Mouse (Mus musculus) myocyte (in vitro differentiated cells): ENCODE data around the gene Eftud2. TPM values are rescaled to one million over a fixed set of nuclear protein-coding genes. Genes with fewer than 3 reads are reported as not detected.

Experiments
- H3K27me3 ChIP-seq: one replicate; pipeline ENCODE4 v1.6.1; 2011; ENCODE audit not compliant: control insufficient read depth, insufficient read depth, insufficient read length
- H3K36me3 ChIP-seq: one replicate; pipeline ENCODE4 v1.6.1; 2011; ENCODE audit not compliant: control insufficient read depth, insufficient read depth
- H3K4me2 ChIP-seq: one replicate; pipeline ENCODE4 v1.6.1; 2011; ENCODE audit warnings: low read depth, control low read depth
- H3K4me3 ChIP-seq: one replicate; pipeline ENCODE4 v1.5.1; 2011; ENCODE audit warnings: mild to moderate bottlenecking, control low read depth, moderate library complexity
- H3K79me2 ChIP-seq: one replicate; pipeline ENCODE4 v1.6.1; 2011; ENCODE audit not compliant: control insufficient read depth, insufficient read depth
- H3ac ChIP-seq: one replicate; pipeline ENCODE4 v1.6.1; 2011; ENCODE audit not compliant: control insufficient read depth, insufficient read length
- CEBPB ChIP-seq: IDR thresholded peaks from 2 replicates; pipeline ENCODE4 v1.6.1; 2011; ENCODE audit warnings: mild to moderate bottlenecking, moderate library complexity; ENCODE audit not compliant: poor library complexity, insufficient read depth, severe bottlenecking
- E2F4 ChIP-seq: IDR thresholded peaks from one replicate; pipeline ENCODE4 v1.6.1; 2011; ENCODE audit warnings: mild to moderate bottlenecking, control low read depth, moderate library complexity; ENCODE audit not compliant: insufficient read depth
- MAX ChIP-seq: IDR thresholded peaks from one replicate; pipeline ENCODE4 v1.6.1; 2011; ENCODE audit warnings: low read depth, mild to moderate bottlenecking, control low read depth
- MYOD1 ChIP-seq, 3 experiments: IDR thresholded peaks; one replicate each; pipeline ENCODE4 v1.6.1; 2011; ENCODE audit warnings: control low read depth in 2 of 3, low read depth in 2 of 3, mild to moderate bottlenecking in 2 of 3, moderate library complexity in 1 of 3; ENCODE audit not compliant: insufficient read length in 2 of 3, control insufficient read depth in 1 of 3
- MYOG ChIP-seq, 3 experiments: IDR thresholded peaks; one replicate each; pipeline ENCODE4 v1.6.1; 2011; ENCODE audit warnings: control low read depth in 2 of 3, low read depth in 2 of 3, mild to moderate bottlenecking in 2 of 3; ENCODE audit not compliant: insufficient read length in 2 of 3, control insufficient read depth in 1 of 3, insufficient read depth in 1 of 3
- POLR2A ChIP-seq: IDR thresholded peaks from one replicate; pipeline ENCODE4 v1.6.1; 2011; ENCODE audit warnings: low read depth, mild to moderate bottlenecking, control low read depth, moderate library complexity; ENCODE audit not compliant: insufficient read length
- POLR2AphosphoS2 ChIP-seq: IDR thresholded peaks from one replicate; pipeline ENCODE4 v1.6.1; 2011; ENCODE audit warnings: low read depth, control low read depth; ENCODE audit not compliant: insufficient read length
- REST ChIP-seq: IDR thresholded peaks from one replicate; pipeline ENCODE4 v1.6.1; 2011; ENCODE audit warnings: mild to moderate bottlenecking, control low read depth, moderate library complexity; ENCODE audit not compliant: insufficient read depth, insufficient read length
- SRF ChIP-seq: IDR thresholded peaks from one replicate; pipeline ENCODE4 v1.6.1; 2011; ENCODE audit warnings: low read depth; ENCODE audit not compliant: control insufficient read depth, insufficient read length
- TCF12 ChIP-seq: IDR thresholded peaks from one replicate; pipeline ENCODE4 v1.6.1; 2011; ENCODE audit warnings: mild to moderate bottlenecking, control low read depth; ENCODE audit not compliant: poor library complexity, insufficient read depth, severe bottlenecking
- TCF3 ChIP-seq: IDR thresholded peaks from one replicate; pipeline ENCODE4 v1.6.1; 2011; ENCODE audit warnings: low read depth, control low read depth; ENCODE audit not compliant: insufficient read length
- USF1 ChIP-seq: IDR thresholded peaks from one replicate; pipeline ENCODE4 v1.6.1; 2011; ENCODE audit warnings: low read depth, mild to moderate bottlenecking, control low read depth, moderate library complexity
- polyA plus RNA-seq: library from polyadenylated mRNA; unstranded; fragments of >200 nt; fragmentation: generic; extraction: Trizol; gene quantifications from one replicate; pipeline ENCODE4 v1.2.1, GENCODE M21; 2012; ENCODE audit warnings: missing spikeins

Gene Eftud2
- polyA plus RNA-seq, 1 experiment = 104 TPM

GRCm38 (mm10) chr11:102915380-102915779, 34.6 kb upstream of the Eftud2 start:
- no peak overlapping the region for H3ac ChIP-seq
- H3K4me3 ChIP-seq = no peak overlapping the region
- TF ChIP-seq MYOD1 (IDR thresholded peaks at IDR 0.05; ENCODE audit: control insufficient read depth in 1 of 3, insufficient read length in 2 of 3, low read depth in 2 of 3) (no peak), REST (no peak), USF1 (no peak), TCF12 (no peak), E2F4 (no peak), POLR2AphosphoS2 (no peak), MAX (no peak), POLR2A (no peak), TCF3 (no peak), CEBPB (no peak), MYOG (IDR thresholded peaks at IDR 0.05; ENCODE audit: control insufficient read depth in 1 of 3, insufficient read depth in 1 of 3, insufficient read length in 2 of 3, low read depth in 2 of 3) (no peak), SRF (no peak)
- peaks cover 4% of the 10 kb centered on the region for H3K36me3 ChIP-seq
- no peak overlapping the region for H3K4me2 ChIP-seq
- peaks cover 48% of the 10 kb centered on the region for H3K79me2 ChIP-seq
- no peaks in the 10 kb centered on the region for H3K27me3 ChIP-seq

- Histone ChIP-seq H3K4me2 (no peak overlapping the region), H3K79me2 (peaks cover 8% of the 10 kb centered on the region), H3K4me3 (no peak overlapping the region), H3ac (no peak overlapping the region), H3K27me3 (no peaks in the 10 kb centered on the region), H3K36me3 (peaks cover 17% of the 10 kb centered on the region)
- TF ChIP-seq SRF (no peak), TCF12 (no peak), POLR2A (no peak), REST (no peak), MYOG (IDR thresholded peaks at IDR 0.05; ENCODE audit: control insufficient read depth in 1 of 3, insufficient read depth in 1 of 3, insufficient read length in 2 of 3, low read depth in 2 of 3) (no peak), MYOD1 (IDR thresholded peaks at IDR 0.05; ENCODE audit: control insufficient read depth in 1 of 3, insufficient read length in 2 of 3, low read depth in 2 of 3) (no peak)
Observed at GRCm38 (mm10) chr11:102911376-102911775, 30.6 kb upstream of the Eftud2 start.

DNA sequence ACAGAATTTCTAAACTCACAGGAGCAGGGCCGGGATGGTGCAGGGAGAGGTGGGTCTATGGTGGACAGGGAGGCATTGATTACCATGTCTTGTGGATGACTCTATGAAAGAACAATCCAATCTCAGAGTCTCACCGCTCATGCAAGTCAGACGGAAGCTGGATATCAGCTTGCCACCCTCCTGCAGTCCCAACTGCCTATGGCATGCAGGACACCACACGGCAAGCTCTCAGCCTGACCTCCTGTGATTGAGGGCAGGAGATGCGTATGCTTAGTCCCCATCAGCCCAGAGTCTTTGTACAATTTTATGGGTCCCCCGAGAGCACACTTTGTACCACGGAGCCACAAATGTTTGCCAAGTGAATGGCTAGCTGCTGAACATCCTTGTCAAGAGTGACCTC, 22.9 kb upstream of the Eftud2 start:
- peaks cover 13% of the 10 kb centered on the region for H3K36me3 ChIP-seq
- TF ChIP-seq TCF3 = no peak
- TF ChIP-seq USF1 = no peak
- TF ChIP-seq POLR2AphosphoS2 = peak; percentile 95
- H3K4me2 ChIP-seq = no peak overlapping the region
- H3K79me2 ChIP-seq = no peaks in the 10 kb centered on the region
- H3ac ChIP-seq = no peak overlapping the region
- H3K27me3 ChIP-seq = no peaks in the 10 kb centered on the region
- H3K4me3 ChIP-seq = no peak overlapping the region

- no peaks in the 10 kb centered on the region for H3K79me2 ChIP-seq
- H3ac ChIP-seq = no peak overlapping the region
- no peak overlapping the region for H3K4me3 ChIP-seq
- H3K36me3 ChIP-seq = peaks cover 11% of the 10 kb centered on the region
- no peak overlapping the region for H3K4me2 ChIP-seq
- TF ChIP-seq CEBPB (no peak), REST (no peak), TCF3 (no peak), MAX (no peak), MYOD1 (IDR thresholded peaks at IDR 0.05; ENCODE audit: control insufficient read depth in 1 of 3, insufficient read length in 2 of 3, low read depth in 2 of 3) (no peak), POLR2A (no peak), MYOG (IDR thresholded peaks at IDR 0.05; ENCODE audit: control insufficient read depth in 1 of 3, insufficient read depth in 1 of 3, insufficient read length in 2 of 3, low read depth in 2 of 3) (no peak), POLR2AphosphoS2 (no peak), SRF (no peak), USF1 (no peak), TCF12 (no peak)
- no peaks in the 10 kb centered on the region for H3K27me3 ChIP-seq
Observed at GRCm38 (mm10) chr11:102902107-102902506, 21.3 kb upstream of the Eftud2 start.

- H3K36me3 ChIP-seq = peaks cover 6% of the 10 kb centered on the region
- no peak overlapping the region for H3K4me2 ChIP-seq
- H3K79me2 ChIP-seq = no peaks in the 10 kb centered on the region
- H3ac ChIP-seq = no peak overlapping the region
- TF ChIP-seq POLR2A (no peak), MAX (no peak), TCF12 (no peak), E2F4 (no peak), POLR2AphosphoS2 (no peak), USF1 (no peak), CEBPB (no peak), SRF (no peak), REST (no peak), MYOG (IDR thresholded peaks at IDR 0.05; ENCODE audit: control insufficient read depth in 1 of 3, insufficient read depth in 1 of 3, insufficient read length in 2 of 3, low read depth in 2 of 3) (no peak), TCF3 (no peak), MYOD1 (IDR thresholded peaks at IDR 0.05; ENCODE audit: control insufficient read depth in 1 of 3, insufficient read length in 2 of 3, low read depth in 2 of 3) (no peak)
- H3K27me3 ChIP-seq = no peaks in the 10 kb centered on the region
- no peak overlapping the region for H3K4me3 ChIP-seq
Observed at GRCm38 (mm10) chr11:102901199-102901598, 20.4 kb upstream of the Eftud2 start.
